Mouse (Mus musculus): ENCODE results near the gene Rab11fip3.
"Not testable (repeated sequence)": the region's sequence is repeated elsewhere in the genome, so short reads cannot be mapped to it uniquely, and the experiment has no call there.

GRCm38 (mm10) chr17:26114461-26114860 lies 45.1 kb upstream of the Rab11fip3 start:
- not testable (repeated sequence) for TF ChIP-seq POLR2A (IDR thresholded peaks at IDR 0.05; ENCODE audit: borderline replicate concordance, control insufficient read depth, low read depth, low read length); CTCF (IDR thresholded peaks at IDR 0.05; ENCODE audit: control insufficient read depth, insufficient read depth, low read length)
